Mouse (Mus musculus): Measurements from ENCODE around the gene Gm12216.

Gene Gm12216

DNA sequence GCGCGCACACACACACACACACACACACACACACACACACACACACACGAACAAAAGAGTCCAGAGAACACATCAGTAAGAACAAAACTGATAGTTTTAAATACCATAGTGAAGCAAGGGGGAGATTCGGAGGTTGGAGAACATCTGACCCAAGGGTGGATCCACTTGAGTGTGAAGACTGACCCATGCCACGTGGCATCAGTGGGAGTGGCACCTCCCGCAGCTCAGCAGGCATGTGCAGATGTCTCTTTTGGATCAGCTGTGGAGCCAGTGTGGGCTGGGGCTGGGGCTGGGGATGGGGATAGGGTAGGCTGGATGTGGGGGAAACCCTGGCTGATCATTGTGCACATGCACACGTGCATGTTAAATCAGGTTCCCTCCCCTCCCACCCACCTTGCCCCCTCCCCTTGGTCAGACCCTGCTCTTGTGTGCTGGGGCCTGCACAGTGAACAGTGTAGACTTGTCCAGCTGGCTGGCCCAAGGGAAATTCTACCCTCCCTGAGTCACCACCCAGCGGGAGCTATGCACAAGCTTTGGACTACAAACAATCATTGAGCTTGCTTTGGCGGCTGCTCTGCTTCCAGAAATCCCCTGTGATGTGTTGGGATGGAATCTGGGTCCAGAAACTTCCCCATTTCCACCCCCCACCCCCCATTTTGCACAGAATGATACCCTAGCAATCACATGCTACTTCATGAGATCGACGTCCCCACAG lies 37.7 kb downstream of the Gm12216 start:
- no peak for DNase-seq (ENCODE audit: low spot score)

DNA sequence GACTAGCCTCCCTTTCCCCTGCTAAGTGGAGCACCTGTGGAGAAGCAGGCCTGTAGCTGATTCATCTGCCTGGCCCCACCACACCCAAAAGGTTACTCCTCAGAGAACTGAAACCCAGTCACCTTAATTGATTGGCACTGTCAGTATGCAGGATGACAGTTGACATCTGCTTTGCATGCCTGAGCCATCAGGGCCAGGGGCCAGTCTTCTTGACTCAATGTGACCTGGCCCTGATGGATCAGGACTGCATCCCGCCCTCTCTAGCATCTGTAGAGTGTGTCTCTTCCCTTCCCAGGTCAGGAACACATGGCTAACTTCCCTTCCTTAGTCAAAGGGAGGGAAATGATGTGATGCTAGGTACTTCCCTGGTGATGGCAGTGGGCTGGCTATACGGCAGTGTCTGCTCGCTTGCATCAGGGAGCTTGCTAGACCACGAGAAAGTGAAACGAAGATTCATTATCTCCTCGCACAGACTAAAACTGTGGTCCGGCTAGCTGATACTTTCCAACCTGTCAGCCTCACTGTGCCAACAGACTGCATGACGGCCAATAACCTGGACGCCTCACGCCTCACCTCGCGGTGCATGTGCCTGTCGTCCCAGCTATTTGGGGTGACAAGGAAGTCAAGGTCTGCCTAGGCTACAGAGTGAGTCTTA lies 38.4 kb downstream of the Gm12216 start:
- no peak for DNase-seq (ENCODE audit: low spot score)

DNA sequence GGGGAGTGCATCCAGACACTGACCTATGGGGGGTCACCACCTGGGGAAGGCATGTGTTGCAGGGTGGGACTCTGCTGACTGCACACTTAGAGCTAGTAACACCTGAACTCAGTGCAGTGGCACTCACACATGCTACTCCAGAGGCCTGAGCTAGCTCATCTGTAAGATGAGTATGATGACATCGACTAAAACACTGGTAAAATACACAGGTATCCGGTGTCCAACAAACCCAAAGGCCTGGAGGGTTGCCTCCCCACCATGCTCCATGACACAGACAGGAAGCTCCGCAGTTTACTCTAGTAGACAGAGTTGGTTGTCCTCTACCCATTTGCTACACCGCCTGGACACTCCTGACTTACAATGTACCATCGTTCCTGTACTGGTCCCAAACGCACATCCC lies 39.5 kb downstream of the Gm12216 start:
- DNase-seq (ENCODE audit: low spot score): no peak

DNA sequence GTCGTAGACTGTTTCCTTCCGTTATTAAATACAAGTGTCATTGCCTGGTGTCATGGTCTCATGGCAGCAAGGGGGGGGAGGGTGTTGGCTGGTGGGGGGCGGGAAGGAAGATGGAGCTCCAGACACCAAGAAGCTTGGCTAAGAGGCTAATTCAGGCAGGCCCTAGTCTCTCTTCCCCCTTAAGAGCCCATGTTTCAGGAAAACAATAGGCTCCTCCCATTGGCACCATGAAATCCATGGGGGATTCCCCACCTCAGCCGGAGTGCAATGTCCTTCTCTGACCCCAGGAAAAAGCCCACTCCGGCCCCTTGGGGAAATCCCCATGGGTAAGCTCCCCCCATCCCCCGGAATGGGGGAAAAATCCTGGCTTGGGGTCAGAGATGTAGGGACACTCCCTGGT lies 40.3 kb downstream of the Gm12216 start:
- no peak for DNase-seq (ENCODE audit: low spot score)

DNA sequence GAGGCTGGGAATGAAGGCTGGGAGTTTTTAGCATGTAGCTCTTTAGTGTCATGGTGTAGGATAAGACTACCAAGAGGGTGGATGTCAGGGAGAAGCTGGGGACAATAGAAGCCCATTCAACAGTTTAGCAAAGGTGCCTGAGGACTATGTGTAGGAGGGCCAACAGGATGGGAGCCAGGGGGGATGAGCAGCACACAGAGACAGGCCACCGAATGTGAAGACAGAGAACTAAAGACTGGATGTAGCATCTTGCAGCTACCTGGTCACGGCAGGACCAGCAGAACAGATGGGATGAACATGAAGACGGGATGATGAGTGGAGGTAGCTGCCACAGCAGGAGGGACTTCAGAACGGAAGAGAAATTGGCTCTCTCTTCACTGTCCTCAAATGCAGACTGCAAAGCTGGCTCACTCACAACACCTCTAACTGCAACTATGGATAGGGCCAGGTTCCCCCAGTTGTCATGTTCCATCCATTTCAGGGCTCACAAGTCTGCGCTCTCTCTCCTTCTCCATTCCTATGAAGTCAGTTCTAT lies 42.1 kb downstream of the Gm12216 start:
- no peak for DNase-seq (ENCODE audit: low spot score)

DNA sequence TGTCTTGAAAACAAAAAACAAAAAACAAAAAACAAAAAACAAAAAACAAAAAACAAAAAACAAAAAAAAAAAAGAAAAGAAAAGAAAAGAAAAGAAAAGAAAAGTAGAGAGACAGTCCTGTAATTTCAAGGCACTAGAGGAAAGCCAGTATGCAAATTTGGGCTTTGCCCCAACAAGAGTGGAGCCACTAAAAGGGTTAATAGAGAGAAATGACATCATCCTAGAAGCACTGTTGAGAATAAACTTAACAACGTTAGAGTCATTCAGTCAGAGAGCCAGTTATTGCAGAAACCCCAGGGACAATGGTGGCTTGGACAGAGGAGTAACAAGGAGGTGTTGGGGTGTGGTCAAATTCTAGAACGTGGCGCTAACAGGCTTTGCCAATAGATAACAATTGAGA lies 44.2 kb downstream of the Gm12216 start:
- DNase-seq (ENCODE audit: low spot score): no peak

DNA sequence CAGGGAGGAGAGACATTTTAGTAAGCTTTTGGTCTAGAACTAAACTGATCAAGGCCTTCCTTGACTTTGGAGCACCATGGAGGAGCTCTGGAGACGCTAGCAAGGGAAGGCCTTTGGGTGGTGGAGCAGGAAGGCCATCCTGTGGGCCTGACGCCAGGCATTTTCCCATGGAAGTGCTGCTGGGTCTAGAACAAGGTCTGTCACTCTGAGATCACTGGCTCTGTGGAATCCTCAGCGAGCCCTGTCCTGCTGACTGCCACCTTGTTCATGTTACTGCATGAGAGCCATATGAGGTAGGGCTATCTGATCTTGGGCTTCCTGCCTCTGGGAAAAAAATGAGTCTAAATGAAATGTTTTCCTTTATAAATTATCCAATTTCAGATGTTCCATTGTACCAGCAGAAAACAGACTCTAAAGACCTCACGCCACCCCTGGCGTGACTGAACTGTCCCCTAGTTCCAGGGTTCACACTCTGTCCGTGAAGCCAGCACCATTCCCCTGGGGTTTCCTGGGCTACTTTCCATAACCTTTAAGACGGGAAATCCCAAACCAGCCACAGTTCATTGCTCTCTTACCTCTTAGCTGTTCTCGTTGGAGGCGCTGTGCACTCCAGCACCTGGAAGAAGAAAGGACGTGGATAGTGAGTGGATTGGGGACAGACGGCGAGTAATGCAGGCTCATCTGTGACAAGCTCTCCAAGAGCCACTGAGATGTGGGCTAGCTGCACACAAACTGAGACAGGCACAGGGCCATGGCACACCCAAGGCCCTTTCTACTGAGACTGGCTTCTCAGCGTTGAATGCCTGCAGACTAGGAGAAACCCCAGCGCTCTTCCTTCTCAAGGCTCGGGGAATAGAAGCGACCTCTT lies 45.8 kb downstream of the Gm12216 start:
- peak; percentile 55 for DNase-seq (ENCODE audit: low spot score)

DNA sequence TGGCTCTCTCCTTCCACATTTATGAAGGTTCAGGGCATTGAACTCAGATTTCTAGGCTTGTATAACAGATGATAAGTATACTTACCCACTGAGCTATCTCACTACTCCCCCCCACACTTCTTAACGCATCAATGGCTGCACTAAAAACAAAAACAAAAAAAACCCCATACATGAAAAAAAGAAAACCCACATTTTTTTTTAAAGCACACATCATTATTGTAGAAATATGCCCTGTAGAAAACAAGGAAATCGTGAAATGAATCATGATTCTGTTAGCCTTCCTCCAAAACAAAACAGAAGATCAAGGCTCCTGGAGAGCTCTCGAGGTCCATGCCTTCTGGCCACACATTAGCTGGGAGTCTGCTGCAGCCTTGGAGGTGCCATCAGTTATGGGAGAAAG lies 47.7 kb downstream of the Gm12216 start:
- DNase-seq (ENCODE audit: low spot score): no peak

DNA sequence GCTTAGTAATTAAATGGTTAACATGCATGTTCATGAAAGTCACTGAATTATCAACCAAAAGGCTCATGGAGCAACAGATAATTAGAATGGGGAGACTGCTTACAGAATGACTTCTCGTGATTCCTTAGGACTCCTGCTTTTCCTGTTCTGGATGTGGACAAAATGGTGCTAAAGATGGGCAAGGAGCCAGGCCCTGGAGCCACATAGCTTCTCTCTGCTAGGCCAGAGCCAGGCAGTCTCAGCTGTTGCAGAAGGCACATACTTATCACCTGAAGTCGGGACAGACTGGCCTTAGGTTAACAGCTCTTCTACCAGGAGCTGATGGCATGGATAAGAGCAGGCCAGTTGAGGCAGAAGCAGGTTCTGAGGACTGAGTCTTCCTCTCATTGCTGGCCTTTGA lies 48.3 kb downstream of the Gm12216 start:
- DNase-seq (ENCODE audit: low spot score): no peak

DNA sequence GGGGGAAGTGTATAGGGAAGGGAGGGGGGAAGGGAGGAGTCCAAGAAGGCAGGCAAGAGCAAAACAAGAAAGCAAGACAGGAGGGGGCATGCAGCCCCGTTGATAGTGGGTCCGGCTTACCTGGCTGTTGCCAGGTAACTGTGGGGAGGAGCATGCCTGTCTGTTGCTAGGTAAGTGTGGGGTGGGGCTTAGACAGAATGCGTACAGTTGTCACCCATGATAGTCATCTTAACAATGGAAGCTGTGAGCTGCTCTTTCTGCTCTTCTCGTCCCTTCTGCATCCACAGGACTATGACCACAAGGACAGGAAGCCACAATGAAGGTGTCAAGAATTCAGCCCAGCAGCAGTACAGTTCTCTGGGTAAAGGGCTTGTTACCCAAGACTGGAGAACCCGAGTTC lies 48.9 kb downstream of the Gm12216 start:
- no peak for DNase-seq (ENCODE audit: low spot score)

DNA sequence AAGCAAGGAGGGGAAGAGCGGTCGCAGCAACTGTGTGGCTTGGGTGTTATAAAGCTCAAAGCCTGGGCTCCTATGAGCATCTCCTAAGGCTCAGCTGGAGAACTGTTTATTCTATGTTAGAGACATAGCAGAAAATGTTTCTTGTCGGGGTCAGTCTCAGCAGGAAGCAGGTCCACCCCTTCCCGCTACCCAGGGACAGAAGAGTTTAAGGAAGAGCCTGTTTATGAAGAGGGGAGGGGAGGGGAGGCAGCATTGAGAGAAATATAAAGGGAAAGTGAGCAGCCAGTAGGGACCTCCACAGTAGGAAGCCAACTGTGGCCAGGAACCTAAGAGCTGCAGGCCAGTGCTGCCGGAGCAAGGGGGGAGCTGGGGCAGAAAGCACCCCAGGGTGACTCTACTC lies 49.7 kb downstream of the Gm12216 start:
- DNase-seq (ENCODE audit: low spot score): no peak

DNA sequence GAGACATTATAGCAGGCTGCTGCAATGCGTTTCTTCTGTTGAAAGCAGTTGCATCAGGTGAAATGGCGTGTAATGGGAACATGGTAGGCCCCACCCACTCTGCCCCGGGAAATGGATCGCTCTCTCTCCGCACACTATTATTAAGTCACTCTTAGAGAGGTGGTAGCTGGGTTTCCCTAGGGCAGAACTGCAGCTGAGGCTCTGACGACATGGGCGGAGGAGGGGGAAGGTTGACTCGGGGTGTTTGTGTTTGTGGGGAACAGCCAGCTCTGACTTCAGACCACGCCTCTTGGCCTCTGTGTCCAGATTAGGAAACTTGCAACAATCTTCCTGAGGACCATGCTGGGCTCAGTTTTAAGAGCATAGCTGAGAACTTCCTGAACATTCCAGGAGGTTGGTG lies 53.3 kb downstream of the Gm12216 start:
- DNase-seq (ENCODE audit: low spot score): no peak

DNA sequence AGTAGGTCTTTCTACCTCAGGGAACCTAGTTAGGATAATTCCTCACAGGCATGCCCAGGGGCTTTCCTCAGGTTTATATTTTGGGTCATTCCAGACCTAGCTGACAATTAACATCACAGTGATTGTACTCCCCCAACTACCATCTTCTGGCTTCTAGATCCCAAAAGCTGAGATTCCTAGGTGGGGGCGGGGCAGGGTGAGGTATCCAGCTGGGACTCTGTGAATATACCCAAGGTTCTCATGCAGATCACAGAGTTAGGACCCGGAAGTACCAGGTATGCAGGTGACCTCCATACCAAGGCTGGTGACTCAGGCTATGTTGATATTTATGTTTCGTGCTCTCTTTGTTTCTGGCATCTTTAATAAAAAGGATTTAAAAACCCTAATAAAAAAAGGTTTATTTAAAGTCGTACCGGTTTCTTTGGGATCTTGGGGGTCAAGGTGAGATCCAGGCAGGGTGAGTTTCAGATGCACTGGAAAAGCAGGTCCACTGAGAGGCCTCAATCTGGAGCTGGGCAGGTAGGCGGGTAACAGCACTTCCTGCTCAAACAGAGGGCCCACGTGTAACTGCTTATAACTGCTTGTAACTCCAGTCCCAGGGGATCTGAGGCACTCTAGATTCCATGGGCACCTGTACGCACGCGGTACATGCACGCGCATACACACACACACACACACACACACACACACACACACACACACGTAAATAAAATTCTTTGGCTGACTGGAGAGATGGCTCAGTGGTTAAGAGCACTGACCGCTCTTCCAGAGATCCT lies 54.3 kb downstream of the Gm12216 start:
- DNase-seq (ENCODE audit: low spot score): no peak

DNA sequence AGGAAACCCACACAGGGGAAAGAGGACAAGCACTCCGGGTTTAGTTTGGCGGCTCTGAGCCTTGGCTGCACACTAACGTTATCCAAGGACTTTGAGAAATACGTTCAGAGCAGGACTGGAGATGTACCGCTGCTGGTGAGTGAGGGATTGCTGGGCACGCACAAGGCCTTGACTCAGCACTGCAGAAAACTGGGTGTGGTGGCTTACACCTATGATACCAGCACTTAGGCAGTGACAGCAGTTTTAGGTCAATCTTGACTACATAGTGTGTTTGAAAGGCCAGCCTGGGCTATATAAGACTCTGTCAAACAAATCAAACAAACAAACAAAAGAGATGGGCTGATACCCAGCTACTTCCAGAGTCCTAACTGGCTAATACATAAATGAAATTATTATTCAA lies 55.6 kb downstream of the Gm12216 start:
- no peak for DNase-seq (ENCODE audit: low spot score)

DNA sequence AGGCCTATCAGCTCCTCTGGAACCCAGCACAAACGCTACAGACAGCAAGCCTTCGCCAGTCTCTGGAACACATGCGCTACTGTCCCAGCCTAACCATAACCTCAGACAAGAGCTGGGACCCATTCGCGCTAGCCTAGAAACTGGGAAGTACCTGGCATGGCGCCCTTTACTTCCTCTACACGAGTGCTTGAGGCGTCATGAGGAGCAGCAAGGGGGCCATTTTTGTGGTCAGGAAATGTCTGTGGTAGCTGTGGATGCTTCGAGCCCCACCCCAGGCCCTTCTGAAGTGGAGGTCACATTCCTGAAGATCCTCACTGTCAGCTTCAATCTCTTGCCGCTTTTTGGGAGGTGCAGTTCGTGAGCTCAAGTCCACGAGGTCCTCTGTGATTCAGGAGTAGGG lies 56.0 kb downstream of the Gm12216 start:
- DNase-seq (ENCODE audit: low spot score): no peak

DNA sequence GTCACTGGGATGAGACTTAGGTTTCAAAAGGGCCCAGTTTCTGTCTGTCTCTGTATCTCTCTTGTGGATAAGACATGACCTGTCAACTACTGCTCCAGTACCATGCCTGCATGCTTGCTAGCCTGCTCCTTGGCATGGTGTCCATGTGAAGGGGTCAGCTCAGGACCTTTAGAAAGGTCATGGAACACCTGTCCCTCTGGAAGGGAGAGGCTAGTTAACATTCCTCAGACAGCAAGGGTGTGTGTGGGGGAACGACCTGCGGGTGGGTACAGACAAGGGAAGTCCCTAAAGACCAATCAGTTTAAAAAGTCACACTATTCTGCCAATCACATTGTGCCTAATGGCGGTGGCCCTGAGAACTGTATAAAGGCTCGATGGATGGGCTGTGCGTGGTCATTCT lies 58.1 kb downstream of the Gm12216 start:
- no peak for DNase-seq (ENCODE audit: low spot score)

DNA sequence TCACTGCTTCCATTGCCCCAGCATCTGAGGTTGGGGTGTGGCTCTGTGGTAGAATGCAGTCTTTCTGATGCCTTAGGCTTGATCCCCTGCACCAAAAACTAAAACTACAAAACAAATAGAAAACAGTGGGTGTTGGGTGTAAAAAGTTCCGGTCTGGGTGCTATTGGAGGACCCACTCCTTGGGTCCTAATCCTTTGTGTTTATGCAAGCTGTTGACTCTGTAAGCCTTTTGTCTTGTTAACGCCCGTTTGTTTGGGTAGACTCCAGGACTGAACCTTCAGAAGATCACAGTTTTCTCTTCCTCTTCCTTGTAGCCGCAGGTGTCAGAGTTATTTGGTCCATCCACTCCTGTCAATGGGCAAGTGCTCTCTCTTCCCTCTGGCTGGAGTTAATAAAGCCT lies 59.0 kb downstream of the Gm12216 start:
- DNase-seq (ENCODE audit: low spot score): no peak

DNA sequence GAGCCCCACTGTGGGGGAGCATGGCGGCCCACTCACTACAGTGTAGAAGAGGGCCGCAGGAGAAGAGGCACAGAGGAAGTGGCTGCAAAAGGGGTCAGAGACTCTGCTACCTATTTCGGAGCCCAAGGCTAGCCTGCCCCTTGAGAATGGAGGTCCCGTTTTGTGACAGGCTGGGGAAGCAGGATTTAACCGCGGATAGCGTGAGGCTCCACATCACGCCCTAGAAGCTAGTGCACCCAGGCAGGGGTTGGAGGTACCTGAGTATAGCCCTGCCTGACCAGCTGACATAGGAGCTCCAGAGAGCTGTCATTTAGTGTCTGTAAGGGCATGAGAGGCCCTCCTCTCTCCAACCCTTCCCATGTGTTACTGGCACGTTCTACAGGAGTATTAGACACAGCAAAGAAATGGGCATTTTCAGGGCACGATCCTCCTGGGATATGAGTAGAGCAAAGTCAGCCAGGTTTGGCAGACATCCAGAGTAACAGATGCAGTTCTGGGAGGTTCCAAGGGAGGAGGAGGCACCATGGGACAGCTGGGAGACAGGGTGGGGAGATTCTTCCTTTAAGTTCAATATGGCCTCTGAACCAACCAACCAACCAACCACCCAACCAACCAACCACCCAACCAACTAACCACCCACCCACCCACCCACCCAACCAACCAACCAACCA lies 60.9 kb downstream of the Gm12216 start:
- DNase-seq (ENCODE audit: low spot score): peak; percentile 44

DNA sequence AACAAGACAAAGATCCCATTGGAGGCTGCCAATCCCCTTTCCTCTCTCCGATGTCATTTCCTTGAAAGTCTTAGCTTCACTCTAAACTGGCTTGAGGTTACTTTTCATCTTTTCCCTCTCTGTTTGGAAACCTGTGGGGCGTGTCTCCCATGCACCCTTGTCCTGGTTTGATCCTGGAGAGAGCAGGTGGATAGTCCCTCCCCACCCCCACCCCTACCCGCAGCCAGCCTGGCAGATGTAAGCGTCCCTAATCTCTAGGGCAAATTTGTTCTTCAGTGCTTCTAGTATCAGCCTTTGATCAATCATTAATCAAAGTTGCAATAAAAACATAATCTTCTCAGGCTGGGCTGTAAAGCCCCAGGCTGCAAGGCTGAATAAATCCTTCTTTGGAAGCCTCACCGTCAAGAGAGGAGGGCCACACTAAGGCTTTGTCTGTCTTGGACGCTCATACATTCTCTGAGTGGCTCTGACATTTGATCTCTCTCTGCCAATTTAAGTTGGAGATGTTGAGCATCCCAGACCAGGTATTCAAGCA lies 61.6 kb downstream of the Gm12216 start:
- DNase-seq (ENCODE audit: low spot score): no peak

DNA sequence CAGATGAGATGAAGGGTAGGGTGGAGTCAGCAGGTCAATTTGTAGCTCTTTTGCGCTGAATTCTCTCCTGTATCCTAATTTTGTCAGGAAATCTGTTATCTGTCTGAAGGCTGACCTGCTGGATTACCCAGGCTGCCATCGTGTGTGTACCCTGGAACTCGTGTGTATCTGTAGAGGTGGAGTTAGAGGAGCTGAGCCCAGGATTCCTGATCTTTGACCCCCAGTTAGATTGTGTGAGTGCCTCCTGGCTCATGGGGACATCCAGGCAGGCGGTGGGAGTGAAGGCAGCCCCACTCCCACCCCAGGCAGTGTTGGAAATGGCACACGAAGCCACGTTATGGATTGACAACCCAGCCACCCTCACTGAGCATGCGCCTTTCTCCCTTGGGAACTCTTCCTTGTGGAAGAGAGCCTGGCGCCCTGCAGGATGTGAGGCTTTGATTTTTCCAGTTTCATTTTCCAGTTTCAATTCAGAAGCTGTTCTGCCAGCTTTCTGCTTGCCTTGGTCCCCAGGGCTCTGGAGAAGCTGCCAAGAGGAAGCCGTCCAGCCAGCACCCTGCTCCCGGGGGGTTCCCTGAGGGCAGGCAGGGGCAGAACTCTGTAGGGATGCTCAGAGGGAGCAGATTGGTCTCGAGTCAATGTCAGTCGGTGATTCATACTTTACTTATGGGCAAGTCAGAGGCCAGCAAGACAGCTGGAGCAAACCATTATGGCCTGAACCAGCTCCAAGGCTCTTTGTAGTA lies 62.5 kb downstream of the Gm12216 start:
- peak; percentile 94 for DNase-seq (ENCODE audit: low spot score)
